Mouse (Mus musculus): ENCODE measurements around the gene Lrig1.

DNA sequence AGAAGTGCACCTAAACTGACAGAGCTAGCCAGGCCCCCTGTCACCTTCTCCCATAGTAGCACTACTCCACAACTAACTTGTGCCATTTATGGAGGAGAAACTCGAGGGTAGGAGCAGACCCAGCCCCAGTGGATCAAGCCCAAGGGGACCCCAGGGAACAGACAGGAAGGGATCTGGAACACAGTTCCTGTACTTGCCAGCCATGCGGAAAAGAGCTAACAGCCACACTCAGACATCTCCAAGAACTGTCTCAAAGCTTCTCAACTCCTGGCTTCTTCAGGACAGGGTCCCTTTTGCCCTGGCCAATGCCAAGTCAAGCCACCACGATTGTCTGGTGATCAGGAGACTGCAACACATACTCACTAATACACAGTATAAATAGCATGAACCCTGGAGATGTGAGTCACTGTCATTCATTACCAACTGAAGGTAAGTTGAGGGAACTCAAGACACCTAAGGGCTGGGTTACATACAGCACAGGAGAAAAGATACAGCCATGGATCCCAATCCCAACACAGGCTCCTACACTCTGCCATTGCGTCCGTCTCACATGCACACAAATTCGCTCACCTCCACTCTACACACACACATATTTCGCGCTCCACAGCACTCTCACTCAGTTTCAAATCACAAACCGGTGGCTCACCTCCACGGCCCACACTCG is 1.3 kb downstream of the Lrig1 start:
- TF ChIP-seq CTCF (IDR thresholded peaks at IDR 0.05; ENCODE audit: borderline replicate concordance, insufficient read depth, low read length) (no peak), POLR2A (IDR thresholded peaks at IDR 0.05; ENCODE audit: low read depth, low read length) (no peak)
